Mouse (Mus musculus) forebrain, embryonic 10.5 days (tissue): Measurements from ENCODE around the gene Gm28044. TPM values are rescaled to one million over a fixed set of nuclear protein-coding genes. Genes with fewer than 3 reads are reported as not detected.
"Not testable (repeated sequence)": the region's sequence is repeated elsewhere in the genome, so short reads cannot be mapped to it uniquely, and the experiment has no call there.

Experiments
- DNase-seq: peaks from one replicate; pipeline ENCODE4 v3.0.0-alpha.2; 2017; ENCODE audit warnings: low spot score; ENCODE audit errors: extremely low spot score
- H3K27ac ChIP-seq: fragments of 300-500 bp; sonication (generic); 2 replicates; pipeline ENCODE4 v1.5.1; 2016; ENCODE audit warnings: mild to moderate bottlenecking
- H3K27me3 ChIP-seq: fragments of 300-500 bp; sonication (generic); 2 replicates; pipeline ENCODE4 v1.6.1; 2016; ENCODE audit warnings: mild to moderate bottlenecking; ENCODE audit not compliant: poor library complexity, severe bottlenecking
- H3K36me3 ChIP-seq: fragments of 300-500 bp; sonication (generic); replicated peaks from 2 replicates; pipeline ENCODE4 v1.6.1; 2016; ENCODE audit warnings: mild to moderate bottlenecking, moderate library complexity
- H3K4me1 ChIP-seq: fragments of 300-500 bp; sonication (generic); 2 replicates; pipeline ENCODE4 v1.6.1; 2016
- H3K4me3 ChIP-seq: fragments of 300-500 bp; sonication (generic); 2 replicates; pipeline ENCODE4 v1.5.1; 2016; ENCODE audit warnings: mild to moderate bottlenecking, moderate library complexity
- H3K9me3 ChIP-seq: fragments of 300-500 bp; sonication (generic); 2 replicates; pipeline ENCODE4 v1.6.1; 2016; ENCODE audit warnings: mild to moderate bottlenecking, moderate library complexity
- WGBS: fragments of 180-500 bp; shearing (Covaris S2); methylation state at CpG from one replicate; pipeline ENCODE4 v1.1.7; 2016; 5-methylcytosine and 5-hydroxymethylcytosine counted together
- polyA plus RNA-seq: library from polyadenylated mRNA; unstranded; fragments of >200 nt; fragmentation: Nextera tagmentation; extraction: Ambion mirVana; gene quantifications from 2 replicates; pipeline ENCODE4 v1.2.1, GENCODE M21; 2016

The Gm28044 gene
- polyA plus RNA-seq, 1 experiment from 2014 or later = not detected

GRCm38 (mm10) chr13:67269383-67270065 is 90.8 kb downstream of the Gm28044 start:
- H3K9me3 ChIP-seq, H3K36me3 ChIP-seq, DNase-seq, H3K27me3 ChIP-seq, H3K4me1 ChIP-seq: not testable (repeated sequence)
- peak overlapping the region; percentile 73 for H3K4me3 ChIP-seq
- 51% methylated on average over 8 of the region's 9 CpGs for WGBS
- H3K27ac ChIP-seq = peak overlapping the region; percentile 79

GRCm38 (mm10) chr13:67268568-67269369 is 91.6 kb downstream of the Gm28044 start:
- WGBS = 12% methylated on average over 18 of the region's 18 CpGs
- H3K4me3 ChIP-seq = peak overlapping the region; percentile 73
- peak overlapping the region; percentile 79 for H3K27ac ChIP-seq

More at GRCm38 (mm10) chr13:67268568-67269369, 91.6 kb downstream of the Gm28044 start:
- peak; percentile 56 for DNase-seq
- peaks cover 10% of the 10 kb centered on the region; the same call in 1 of the 2 replicates for H3K9me3 ChIP-seq
- H3K4me1 ChIP-seq = peaks cover 9% of the 10 kb centered on the region; the same call in 1 of the 2 replicates
- H3K36me3 ChIP-seq = no peaks in the 10 kb centered on the region; the same call in 1 of the 2 replicates
- no peaks in the 10 kb centered on the region for H3K27me3 ChIP-seq

Other genes starting within 250 kb of the Gm28044 start
- 0.07 and 0.22 TPM in 2 replicates for gene Rslcan18, start 244.3 kb downstream of the Gm28044 start, polyA plus RNA-seq
- gene Zfp759, start 238.9 kb downstream of the Gm28044 start, polyA plus RNA-seq = 2.2 TPM in 2 replicates
- gene Rsl1, start 187.4 kb downstream of the Gm28044 start, polyA plus RNA-seq = 5.7 and 7.0 TPM in 2 replicates
- gene Zfp455, start 166.0 kb downstream of the Gm28044 start, polyA plus RNA-seq = 0.98 and 1.4 TPM in 2 replicates
- gene Zfp458, start 82.1 kb downstream of the Gm28044 start, polyA plus RNA-seq = 1.1 and 1.8 TPM in 2 replicates
- gene Zfp457, start 54.1 kb downstream of the Gm28044 start, polyA plus RNA-seq = 0.18 and 0.50 TPM in 2 replicates
- gene Zfp595, start 28.0 kb downstream of the Gm28044 start, polyA plus RNA-seq = 1.9 and 2.2 TPM in 2 replicates
- 0.87 and 1.1 TPM in 2 replicates for gene Zfp953, start 69 bp upstream of the Gm28044 start, polyA plus RNA-seq
- 0.50 TPM in 1 of 2 replicates, not detected in the other for gene Gm28041, start 15.2 kb upstream of the Gm28044 start, polyA plus RNA-seq
- 0.62 and 0.86 TPM in 2 replicates for gene Zfp456, start 15.3 kb upstream of the Gm28044 start, polyA plus RNA-seq
- gene Zfp429, start 39.3 kb upstream of the Gm28044 start, polyA plus RNA-seq = 3.4 and 4.5 TPM in 2 replicates
- gene Zfp459, start 60.9 kb upstream of the Gm28044 start, polyA plus RNA-seq = 0.86 and 1.2 TPM in 2 replicates
- 6.3 and 7.5 TPM in 2 replicates for gene Zfp874a, start 91.1 kb upstream of the Gm28044 start, polyA plus RNA-seq
- 1.4 TPM in 2 replicates for gene Zfp874b, start 123.7 kb upstream of the Gm28044 start, polyA plus RNA-seq
- 14.6 and 14.8 TPM in 2 replicates for gene Zfp58, start 140.0 kb upstream of the Gm28044 start, polyA plus RNA-seq
- not detected in 2 replicates for gene Gm26965, start 165.6 kb upstream of the Gm28044 start, polyA plus RNA-seq
- 21.8 and 22.4 TPM in 2 replicates for gene Zfp87, start 165.6 kb upstream of the Gm28044 start, polyA plus RNA-seq
- gene Zfp748, start 193.3 kb upstream of the Gm28044 start, polyA plus RNA-seq = 15.4 and 17.3 TPM in 2 replicates
- 3.4 TPM in 2 replicates for gene Zfp729b, start 249.2 kb upstream of the Gm28044 start, polyA plus RNA-seq